Mouse (Mus musculus): ENCODE results near the gene Cdc42bpa.

DNA sequence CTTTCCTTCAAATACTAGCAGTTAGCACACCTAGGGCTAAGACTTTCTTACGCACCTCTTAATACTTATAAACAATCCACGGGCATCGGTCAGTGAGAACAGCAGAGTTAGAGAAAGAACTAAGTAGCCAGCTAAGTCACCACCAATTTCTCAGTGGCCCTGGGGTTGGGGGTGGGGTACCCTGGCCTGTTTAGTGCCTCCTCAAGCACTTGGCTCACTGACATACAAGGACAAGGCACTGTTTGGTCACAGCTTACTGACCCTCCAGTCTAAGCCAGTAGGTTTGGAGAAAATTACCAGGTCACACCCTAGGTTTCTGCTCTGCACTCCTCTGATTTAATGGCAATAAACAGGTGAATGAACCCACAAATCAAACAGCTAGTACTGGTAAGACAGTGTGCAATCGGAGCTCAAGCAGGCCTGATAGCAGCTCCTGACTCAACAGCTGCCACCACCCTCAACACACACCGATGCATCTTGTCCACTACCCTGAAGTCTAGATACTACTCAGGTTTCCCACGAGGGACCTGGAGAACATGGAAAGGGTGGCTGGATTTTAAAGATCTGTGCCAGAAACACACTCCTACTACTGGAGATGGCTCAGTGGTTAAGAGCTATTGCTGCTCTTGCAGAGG lies 223.4 kb downstream of the Cdc42bpa start:
- TF ChIP-seq POLR2A (IDR thresholded peaks at IDR 0.05; ENCODE audit: insufficient read depth, low read depth, low read length) (no peak), CTCF (IDR thresholded peaks at IDR 0.05; ENCODE audit: insufficient read depth, low read depth, low read length) (no peak)

Data from olfactory bulb, adult 2 months (tissue).